Mouse (Mus musculus) layer of hippocampus, adult 2 months (tissue): ENCODE data around the gene Rnpep. TPM values are rescaled to one million over a fixed set of nuclear protein-coding genes. Genes with fewer than 3 reads are reported as not detected.

ENCODE experiments used
- DNase-seq, 2 experiments: peaks; one replicate each; pipeline ENCODE4 v3.0.0; 2022; ENCODE audit warnings: low spot score in 2 of 2
- H3K27ac ChIP-seq: fragments of 200-600 bp; 2 replicates; pipeline ENCODE4 v1.8.1; 2022
- H3K4me3 ChIP-seq: fragments of 200-600 bp; 2 replicates; pipeline ENCODE4 v1.8.1; 2022; ENCODE audit warnings: mild to moderate bottlenecking
- CTCF ChIP-seq: fragments of 200-600 bp; conservative IDR thresholded peaks from 2 replicates; pipeline ENCODE4 v1.8.1; 2022; ENCODE audit warnings: antibody characterized with exemption, mild to moderate bottlenecking, moderate library complexity
- long read RNA-seq, 2 experiments: library from polyadenylated mRNA; stranded (forward); transcript quantifications; one replicate each; pipeline ENCODE4 v2.0.0; 2021; ENCODE audit warnings: borderline mapping rate in 2 of 2
- total RNA-seq, 2 experiments: library from RNA; stranded (reverse); gene quantifications; 2 replicates each; pipeline ENCODE4 v1.2.3; 2021

The Rnpep gene
- total RNA-seq, result 10 to 100 TPM; 60.3 to 65.3 TPM
- long read RNA-seq, experiment 1, transcript Rnpep-202 (11 exons, 2,288 nt), result major isoform, 21 of 39 reads
- long read RNA-seq, experiment 1, partial matches to known transcripts, result 13 of 39 reads
- long read RNA-seq, experiment 1, other reads (novel, unspliced or antisense), result 4 of 39 reads
- long read RNA-seq, experiment 2, transcript Rnpep-202 (11 exons, 2,288 nt), result major isoform, 42 of 75 reads
- long read RNA-seq, experiment 2, partial matches to known transcripts, result 24 of 75 reads
- long read RNA-seq, experiment 2, other reads (novel, unspliced or antisense), result 7 of 75 reads

DNA sequence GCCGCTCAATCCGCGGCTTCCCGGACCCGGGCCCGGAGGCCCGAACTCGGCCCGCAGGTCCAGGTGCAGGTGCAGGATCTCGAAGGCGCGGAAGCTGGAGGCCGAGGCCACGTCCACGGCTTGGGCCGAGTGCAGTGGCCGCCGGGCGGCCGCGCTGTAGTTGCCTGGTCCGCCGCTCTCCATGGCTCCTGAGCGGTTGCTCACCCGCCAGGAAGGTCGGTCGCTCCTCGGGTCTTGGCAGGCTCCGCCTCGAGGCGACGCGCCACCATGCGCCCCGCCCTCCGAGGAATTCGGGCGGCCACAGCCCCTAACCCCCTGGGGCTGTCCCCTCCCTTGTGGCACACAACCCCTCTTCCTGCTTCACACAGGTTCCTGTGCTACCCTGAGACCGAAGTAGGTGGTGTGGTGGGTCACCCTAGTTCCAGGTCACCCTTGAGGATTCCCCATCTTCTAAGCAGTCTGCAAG, at the start of gene Rnpep:
TSS of gene Rnpep (minus strand) at position 259 of the 466 bp plus-strand sequence.
- peak within 1 kb of the TSS; percentile 74 for H3K4me3 ChIP-seq
- DNase-seq, result peak; percentile 33 to 67
- peak; percentile 32; the same call in 1 of the 2 replicates for TF ChIP-seq CTCF

DNA sequence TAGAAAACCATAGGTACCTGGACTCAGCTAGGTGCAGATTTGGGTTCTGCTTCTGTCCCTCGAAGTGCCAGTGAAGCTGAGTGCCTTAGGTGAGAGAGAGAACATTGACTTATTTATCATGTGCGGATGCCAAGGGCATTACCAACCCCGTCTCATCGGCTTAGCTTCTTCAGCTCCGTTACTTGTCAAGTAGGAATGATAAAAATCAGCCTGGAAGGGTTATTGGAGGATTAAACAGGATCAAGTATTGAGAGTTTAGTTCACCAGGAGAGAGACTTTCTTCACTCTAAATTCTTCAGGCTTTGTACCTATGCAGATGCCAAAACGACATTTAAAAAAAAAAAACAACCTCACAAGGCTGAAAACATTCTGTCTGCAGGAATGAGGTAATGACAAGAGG, 46.7 kb upstream of the Rnpep start:
- DNase-seq, result no peak
- no peak for TF ChIP-seq CTCF
- H3K4me3 ChIP-seq, result no peak overlapping the region
- no peak overlapping the region for H3K27ac ChIP-seq

More for the DNA sequence above, at the start of gene Rnpep:
- peak within 1 kb of the TSS; percentile 98 for H3K27ac ChIP-seq

GRCm38 (mm10) chr1:135328368-135328767, 44.5 kb upstream of the Rnpep start:
- peak in 1 of 2 experiments; percentile 30 for DNase-seq
- peak overlapping the region; percentile 10; the same call in 1 of the 2 replicates for H3K27ac ChIP-seq
- TF ChIP-seq CTCF, result no peak
- H3K4me3 ChIP-seq, result no peak overlapping the region

DNA sequence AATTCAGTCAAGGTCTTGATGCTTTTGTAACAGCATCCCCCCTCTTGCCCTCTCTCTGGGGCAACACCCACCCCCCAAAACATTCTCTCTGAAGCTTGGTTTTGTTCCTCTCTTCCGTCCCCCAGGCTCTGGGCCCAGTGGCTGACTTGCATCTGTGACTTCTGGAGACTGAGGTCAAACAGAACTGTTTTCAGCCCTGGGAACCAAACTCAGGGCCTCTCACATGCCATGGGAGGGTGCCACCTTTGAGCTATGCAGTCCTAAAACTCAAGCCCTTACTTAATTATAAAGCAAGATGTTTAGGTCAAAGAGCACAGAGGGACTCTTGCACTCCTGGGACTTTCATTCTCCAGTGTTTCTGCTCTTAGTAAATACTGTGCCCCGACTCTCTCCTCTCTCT, 42.0 kb upstream of the Rnpep start:
- TF ChIP-seq CTCF, result no peak
- DNase-seq, result no peak
- Histone ChIP-seq H3K27ac (no peak overlapping the region), H3K4me3 (no peak overlapping the region)

GRCm38 (mm10) chr1:135324571-135324970, 40.7 kb upstream of the Rnpep start, which contains the start of gene Lmod1:
Lmod1 (plus strand) TSS chr1:135324807.
- TF ChIP-seq CTCF, result no peak
- no peak for DNase-seq
- Histone ChIP-seq H3K4me3 (no peak within 1 kb of the TSS), H3K27ac (no peak within 1 kb of the TSS)

GRCm38 (mm10) chr1:135323367-135323901, 39.5 kb upstream of the Rnpep start:
- H3K27ac ChIP-seq, result no peak overlapping the region
- no peak for TF ChIP-seq CTCF
- DNase-seq, result no peak
- H3K4me3 ChIP-seq, result no peak overlapping the region

DNA sequence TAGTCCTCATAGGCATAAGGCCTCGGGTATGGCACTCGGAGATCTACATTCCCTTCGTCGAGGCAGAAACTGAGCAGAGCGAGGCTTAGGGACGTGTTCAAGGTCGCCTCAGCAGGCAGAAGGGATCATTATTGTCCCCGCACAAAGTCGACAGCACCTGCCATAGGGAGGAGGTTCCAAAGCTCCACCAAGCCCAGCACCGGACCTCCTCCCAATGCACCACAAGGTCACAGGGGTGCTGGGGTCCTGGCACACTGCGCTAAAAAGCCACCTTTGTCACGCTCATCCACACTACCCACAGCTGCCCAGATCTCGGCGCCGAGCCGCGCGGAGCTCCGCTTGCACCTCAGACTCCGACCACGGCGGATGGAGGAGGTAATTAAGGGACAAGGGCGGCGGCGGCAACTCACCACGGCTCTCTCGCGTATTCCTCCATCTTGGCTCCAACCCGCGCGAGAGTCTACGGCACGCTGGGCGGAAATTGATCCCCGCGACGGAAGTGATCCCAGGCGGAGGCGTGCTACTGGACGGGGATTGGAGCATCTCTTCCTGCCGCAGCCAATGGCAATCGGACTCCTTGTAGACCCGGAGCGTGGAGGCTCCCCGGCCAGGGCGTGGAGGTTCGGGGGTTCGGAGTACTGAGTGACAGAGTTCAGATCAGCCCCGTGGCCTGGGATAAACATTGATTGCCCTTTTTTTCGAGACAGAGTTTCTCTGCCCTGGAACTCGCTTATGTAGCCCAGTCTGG, 29.6 kb upstream of the Rnpep start, which contains the start of gene Timm17a:
TSS of gene Timm17a (minus strand) at position 495 of the 748 bp plus-strand sequence.
- peak; percentile 94 to 95 for DNase-seq
- Histone ChIP-seq H3K27ac (peak within 1 kb of the TSS; percentile 98), H3K4me3 (peak within 1 kb of the TSS; percentile 90)
- TF ChIP-seq CTCF, result no peak

DNA sequence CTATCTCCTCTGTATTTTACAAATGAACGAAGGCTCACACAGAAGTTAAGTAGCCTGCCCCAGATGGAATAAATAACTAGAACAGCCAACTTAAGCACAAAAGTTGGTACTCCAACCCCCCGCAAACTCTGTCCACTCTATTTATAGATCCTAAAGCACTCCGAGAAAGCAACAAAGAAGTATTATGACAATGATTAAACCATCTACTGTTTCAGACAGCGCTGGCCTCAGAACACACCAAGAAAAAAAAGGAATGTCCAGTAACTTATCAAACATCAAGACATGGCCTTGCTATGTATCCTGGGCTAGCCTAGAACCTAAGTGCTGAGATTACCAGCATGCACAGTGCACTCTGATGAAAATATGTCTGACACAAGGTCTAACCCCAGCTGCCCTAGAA, 28.3 kb upstream of the Rnpep start:
- no peak for DNase-seq
- peak overlapping the region; percentile 90 for H3K4me3 ChIP-seq
- no peak overlapping the region for H3K27ac ChIP-seq
- no peak for TF ChIP-seq CTCF

DNA sequence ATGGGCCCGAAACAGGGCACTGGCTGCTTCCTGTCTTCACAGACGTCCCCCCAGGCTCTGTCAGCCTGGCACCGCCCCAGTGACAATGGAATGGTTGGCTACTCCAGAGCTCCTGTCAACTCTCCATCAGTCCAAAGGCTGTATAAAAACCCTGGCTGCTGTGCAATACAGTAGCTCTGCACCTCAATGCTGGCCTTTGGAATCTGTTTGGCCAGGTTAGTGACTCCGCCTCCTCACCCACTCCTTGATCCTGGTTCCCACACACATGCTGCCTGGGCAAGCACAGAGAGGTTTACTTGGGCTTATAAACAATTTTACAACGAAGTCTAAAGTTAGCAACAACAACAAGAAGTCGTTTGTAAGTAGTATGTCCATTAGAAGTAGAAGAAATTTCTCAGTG, 27.5 kb upstream of the Rnpep start:
- DNase-seq, result no peak
- Histone ChIP-seq H3K27ac (no peak overlapping the region), H3K4me3 (no peak overlapping the region)
- TF ChIP-seq CTCF, result no peak

DNA sequence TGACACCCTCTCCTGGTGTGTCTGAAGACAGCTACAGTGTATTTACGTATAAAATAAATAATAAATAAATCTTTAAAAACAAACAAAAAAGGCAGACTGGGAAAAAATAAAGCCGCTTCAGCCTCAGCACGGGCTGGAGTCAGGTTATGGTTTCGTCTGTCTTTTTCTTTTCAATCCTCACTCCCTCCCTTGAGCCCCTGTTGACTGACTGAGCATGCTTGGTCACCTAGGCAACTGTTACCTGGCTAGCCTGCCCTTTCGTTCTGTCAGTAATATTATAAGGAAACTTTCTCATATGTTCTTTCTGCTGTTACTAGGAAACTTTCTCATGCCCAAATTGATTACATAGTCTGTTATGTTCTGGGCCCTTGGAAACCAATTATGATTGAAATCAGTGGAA, 7.0 kb upstream of the Rnpep start:
- H3K4me3 ChIP-seq, result no peak overlapping the region
- H3K27ac ChIP-seq, result peak overlapping the region; percentile 72
- DNase-seq, result no peak
- TF ChIP-seq CTCF, result no peak

- Histone ChIP-seq H3K4me3 (no peak overlapping the region), H3K27ac (no peak overlapping the region)
- DNase-seq, result no peak
- TF ChIP-seq CTCF, result no peak
Measured at GRCm38 (mm10) chr1:135286311-135286710, 2.4 kb upstream of the Rnpep start.

DNA sequence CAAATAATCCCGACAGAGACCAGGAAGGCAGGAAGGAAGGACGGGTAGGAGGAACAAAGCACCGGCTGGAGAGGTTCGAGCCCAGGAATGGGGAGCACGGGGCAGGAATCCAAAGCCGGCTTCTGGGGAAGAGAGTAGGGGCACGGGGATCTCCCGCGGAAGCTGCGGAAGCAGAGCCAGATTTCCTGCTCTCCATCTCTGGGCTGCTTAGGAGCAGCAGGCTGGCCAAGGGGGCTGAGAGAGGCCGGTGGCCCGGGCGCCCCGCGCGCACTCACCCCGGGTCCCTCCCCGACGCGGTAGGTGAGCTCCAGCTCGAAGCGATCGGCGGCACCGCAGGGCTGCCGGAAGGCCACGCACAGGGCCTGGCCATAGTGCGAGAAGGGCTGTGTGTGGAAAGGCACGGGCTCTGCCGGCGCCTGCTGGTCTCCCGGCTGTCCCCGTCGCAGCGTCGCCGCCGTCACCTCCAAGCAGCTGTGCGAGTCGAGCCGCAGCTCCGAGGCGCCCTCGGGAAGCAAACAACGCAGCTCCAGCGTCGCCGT, 528 bp downstream of the Rnpep start:
- DNase-seq, result peak in 1 of 2 experiments; percentile 28
- no peak for TF ChIP-seq CTCF
- peak overlapping the region; percentile 98 for H3K27ac ChIP-seq
- H3K4me3 ChIP-seq, result peak overlapping the region; percentile 74

GRCm38 (mm10) chr1:135282536-135283286, 1.2 kb downstream of the Rnpep start:
- TF ChIP-seq CTCF, result no peak
- peak overlapping the region; percentile 74 for H3K4me3 ChIP-seq
- DNase-seq, result no peak
- peak overlapping the region; percentile 98 for H3K27ac ChIP-seq
